Mouse (Mus musculus) spleen, postnatal 10 days (tissue): ENCODE results near the gene Diras1.

Experiments
- DNase-seq, 2 experiments: peaks; one replicate each; pipeline ENCODE4 v3.0.0; 2021 to 2022; ENCODE audit warnings: low spot score in 2 of 2

Gene Diras1

DNA sequence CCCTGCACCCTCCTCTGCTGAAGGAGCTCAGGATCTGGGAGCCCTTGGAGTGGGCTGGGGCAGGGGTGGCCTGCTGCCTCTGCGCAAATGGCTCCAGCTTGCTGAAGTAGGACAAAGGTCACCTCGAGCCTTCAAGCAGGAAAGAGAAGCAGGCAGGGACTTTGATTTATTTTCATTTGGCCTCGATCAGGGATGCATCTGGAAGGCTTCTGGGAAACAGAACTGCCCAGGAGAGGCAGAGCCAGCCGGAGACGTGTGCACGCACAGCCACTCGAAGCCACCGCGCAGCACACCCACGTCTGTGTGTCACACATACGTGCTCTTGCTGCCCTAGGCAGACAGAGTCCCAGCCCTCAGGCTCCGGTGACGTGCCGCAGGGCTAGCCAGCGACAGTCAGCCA lies 53.9 kb downstream of the Diras1 start:
- no peak for DNase-seq

GRCm38 (mm10) chr10:80970159-80970558 lies 55.3 kb downstream of the Diras1 start:
- no peak for DNase-seq
